ENCODE assay signal across 12 mouse cellular contexts in genomic region chr1:160025146-160025894, GRCm38 (mm10). TPM values are rescaled to one million over a fixed set of nuclear protein-coding genes. Genes with fewer than 3 reads are reported as not detected.
DNase-seq lines count a peak whose midpoint lies in the region; ATAC-seq and TF ChIP-seq lines count a peak whose summit lies in the region.
"Had no signal": no experiment of that assay in that cellular context is flagged by ENCODE, and none has a peak within 500 bp of the region (broad histone marks: within the 10 kb centered on the region; RNA-seq: fewer than 3 reads in every experiment).

No protein-coding gene starts in this region.

- peak; percentile 25 for DNase-seq in CH12.LX (ENCODE audit: extremely low read depth)
- DNase-seq in liver, result peak; percentile 85
- no peak for DNase-seq in adrenal gland, postnatal 25 days
- DNase-seq in urinary bladder, adult 18-20 months (ENCODE audit: low spot score in 2 of 2), result no peak
- no peak for DNase-seq in embryo, embryonic 11 days
- DNase-seq: gastrocnemius, postnatal 36 days; kidney, postnatal 36 days had no signal

- dilution Hi-C loops in CH12.LX (cut with MboI; ENCODE audit: extremely low pct_ligation_motif_present, extremely low pct_unique_long_range_greater_than_20kb, low sequenced_read_pairs), result no loop called here

- in situ Hi-C loops in CH12.LX (cut with MboI; ENCODE audit: low pct_ligation_motif_present, low pct_unique_long_range_greater_than_20kb, low sequenced_read_pairs), result no loop called here

- peak; percentile 76; the same call in 1 of the 2 replicates for ATAC-seq in intestine, embryonic 15.5 days
- no peak for ATAC-seq in intestine, postnatal 0 days
- ATAC-seq: forebrain, embryonic 13.5 days had no signal

- H3K27me3 ChIP-seq in intestine, embryonic 15.5 days (replicated peaks), result no peaks in the 10 kb centered on the region
- no peaks in the 10 kb centered on the region for H3K27me3 ChIP-seq in intestine, postnatal 0 days (replicated peaks; ENCODE audit: control insufficient read depth, insufficient read depth, low read length)
- H3K27me3 ChIP-seq in CH12.LX (replicated peaks), result no peaks in the 10 kb centered on the region
- no peaks in the 10 kb centered on the region for H3K27me3 ChIP-seq in small intestine, adult 2 months (ENCODE audit: control insufficient read depth, insufficient read depth, low read length)
- H3K27me3 ChIP-seq: forebrain, embryonic 13.5 days; hindbrain, embryonic 13.5 days had no signal

- H3K79me2 ChIP-seq in CH12.LX (replicated peaks; ENCODE audit: control insufficient read depth, extremely low read depth, insufficient read depth, poor library complexity, severe bottlenecking), result no peaks in the 10 kb centered on the region

- no peak for TF ChIP-seq EP300 in CH12.LX (IDR thresholded peaks at IDR 0.05; ENCODE audit: low read length)

- TF ChIP-seq POLR2A in CH12.LX (IDR thresholded peaks at IDR 0.05; ENCODE audit: low read depth, low read length), result peak; percentile 72
- no peak for TF ChIP-seq POLR2A in small intestine, adult 2 months (IDR thresholded peaks at IDR 0.05; ENCODE audit: low read depth, low read length)

- TF ChIP-seq RAD21 in CH12.LX (IDR thresholded peaks at IDR 0.05; ENCODE audit: low read depth, low read length), result no peak; the same call in 1 of the 2 replicates

- H3K27ac ChIP-seq in intestine, embryonic 15.5 days, result no peak overlapping the region
- no peak overlapping the region for H3K27ac ChIP-seq in intestine, postnatal 0 days (ENCODE audit: low read depth, low read length)
- no peak overlapping the region for H3K27ac ChIP-seq in CH12.LX (ENCODE audit: insufficient read depth, low read depth)
- H3K27ac ChIP-seq in small intestine, adult 2 months (ENCODE audit: insufficient read depth, low read depth, low read length), result peak overlapping the region; percentile 67
- H3K27ac ChIP-seq: forebrain, embryonic 13.5 days; hindbrain, embryonic 13.5 days had no signal

- H3K36me3 ChIP-seq in intestine, embryonic 15.5 days, result no peaks in the 10 kb centered on the region
- H3K36me3 ChIP-seq in intestine, postnatal 0 days (ENCODE audit: control insufficient read depth, insufficient read depth), result no peaks in the 10 kb centered on the region
- H3K36me3 ChIP-seq in CH12.LX (replicated peaks in 1 of 2; ENCODE audit: control insufficient read depth in 1 of 2, insufficient read depth in 1 of 2, low read length in 1 of 2), result no peaks in the 10 kb centered on the region
- H3K36me3 ChIP-seq in small intestine, adult 2 months (ENCODE audit: control insufficient read depth, insufficient read depth, low read length), result no peaks in the 10 kb centered on the region
- H3K36me3 ChIP-seq: hindbrain, embryonic 13.5 days had no signal

- H3K4me3 ChIP-seq in intestine, embryonic 15.5 days (replicated peaks), result no peak overlapping the region
- H3K4me3 ChIP-seq in intestine, postnatal 0 days (ENCODE audit: low read depth, low read length), result no peak overlapping the region
- peak overlapping the region in 2 of 3 experiments; percentile 24 to 39 for H3K4me3 ChIP-seq in CH12.LX (replicated peaks in 1 of 3; ENCODE audit: low read depth in 2 of 3, low read length in 2 of 3, poor library complexity in 1 of 3)
- no peak overlapping the region for H3K4me3 ChIP-seq in small intestine, adult 2 months (ENCODE audit: low read depth, low read length)
- H3K4me3 ChIP-seq: forebrain, embryonic 13.5 days; hindbrain, embryonic 13.5 days had no signal

- 71% methylated on average over 11 of the region's 11 CpGs for WGBS in intestine, embryonic 15.5 days
- 61% methylated on average over 11 of the region's 11 CpGs for WGBS in intestine, postnatal 0 days
- WGBS in small intestine, adult 2 months, result 48% methylated on average over 11 of the region's 11 CpGs

- H3K4me1 ChIP-seq in intestine, embryonic 15.5 days (replicated peaks), result no peaks in the 10 kb centered on the region
- H3K4me1 ChIP-seq in intestine, postnatal 0 days (replicated peaks; ENCODE audit: control insufficient read depth, insufficient read depth, low read length), result no peaks in the 10 kb centered on the region
- peaks cover 4 to 21% of the 10 kb centered on the region in 2 experiments; a peak in 3 of 4 replicates for H3K4me1 ChIP-seq in CH12.LX (ENCODE audit: control insufficient read depth in 1 of 2, insufficient read depth in 2 of 2)
- H3K4me1 ChIP-seq in small intestine, adult 2 months (ENCODE audit: control insufficient read depth, insufficient read depth, insufficient read length, low read length), result no peaks in the 10 kb centered on the region; the same call in 1 of the 2 replicates
- H3K4me1 ChIP-seq: forebrain, embryonic 13.5 days; hindbrain, embryonic 13.5 days had no signal

- no peak for TF ChIP-seq CTCF in intestine, postnatal 0 days (IDR thresholded peaks at IDR 0.05; ENCODE audit: low read depth)
- 0 out of 4 replicates have a peak, but pooled peaks of 1 of the 2 experiments have one; percentile 9 for TF ChIP-seq CTCF in CH12.LX (conservative IDR thresholded peaks at IDR 0.05 in 1 of 2, IDR thresholded peaks at IDR 0.05 in 1 of 2; ENCODE audit: low read depth in 2 of 2, low read length in 2 of 2)
- no peak for TF ChIP-seq CTCF in small intestine, adult 2 months (IDR thresholded peaks at IDR 0.05; ENCODE audit: extremely low read depth, insufficient read length, insufficient replicate concordance, low read depth, low read length)

- no peak overlapping the region for H3K4me2 ChIP-seq in intestine, embryonic 15.5 days (replicated peaks)
- no peak overlapping the region for H3K4me2 ChIP-seq in intestine, postnatal 0 days (replicated peaks; ENCODE audit: low read depth)
- peak overlapping the region; percentile 76 for H3K4me2 ChIP-seq in CH12.LX (ENCODE audit: insufficient read depth, low read depth, poor library complexity, severe bottlenecking)
- H3K4me2 ChIP-seq: forebrain, embryonic 13.5 days; hindbrain, embryonic 13.5 days had no signal

- H3K9me3 ChIP-seq in intestine, embryonic 15.5 days, result no peaks in the 10 kb centered on the region
- no peaks in the 10 kb centered on the region for H3K9me3 ChIP-seq in intestine, postnatal 0 days (ENCODE audit: control insufficient read depth)
- peaks cover 3% of the 10 kb centered on the region for H3K9me3 ChIP-seq in CH12.LX (replicated peaks; ENCODE audit: low read length)
- H3K9me3 ChIP-seq: forebrain, embryonic 13.5 days; hindbrain, embryonic 13.5 days had no signal

- no peak overlapping the region for H3K9ac ChIP-seq in intestine, embryonic 15.5 days
- no peak overlapping the region for H3K9ac ChIP-seq in intestine, postnatal 0 days (ENCODE audit: low read depth, low read length)
- H3K9ac ChIP-seq in CH12.LX (ENCODE audit: insufficient read depth, low read depth), result peak overlapping the region; percentile 61
- H3K9ac ChIP-seq: forebrain, embryonic 13.5 days; hindbrain, embryonic 13.5 days had no signal

TF ChIP-seq in CH12.LX, 34 proteins besides CTCF, POLR2A, EP300 and RAD21:
- TF ChIP-seq MXI1 (IDR thresholded peaks at IDR 0.05; ENCODE audit: low read depth, low read length) (peak; percentile 80), KAT2A (IDR thresholded peaks at IDR 0.05; ENCODE audit: insufficient replicate concordance, low read length) (0 out of 2 replicates have a peak, but pooled peaks have one; percentile 38), TCF12 (IDR thresholded peaks at IDR 0.05; ENCODE audit: low read depth, low read length) (peak; percentile 36; the same call in 1 of the 2 replicates), NRF1 (IDR thresholded peaks at IDR 0.05; ENCODE audit: low read depth, low read length) (peak; percentile 37; the same call in 1 of the 2 replicates), BHLHE40 (IDR thresholded peaks at IDR 0.05; ENCODE audit: low read depth, low read length) (peak; percentile 98), CHD1 (IDR thresholded peaks at IDR 0.05; ENCODE audit: low read depth, low read length) (peak; percentile 39; the same call in 1 of the 2 replicates), SIN3A (IDR thresholded peaks at IDR 0.05; ENCODE audit: low read length) (peak; percentile 75), USF1 (IDR thresholded peaks at IDR 0.05; ENCODE audit: low read depth, low read length) (peak; percentile 19; the same call in 1 of the 2 replicates), ETS1 (conservative IDR thresholded peaks at IDR 0.05; ENCODE audit: low read depth, low read length) (peak; percentile 35; the same call in 1 of the 2 replicates), ZNF384 (IDR thresholded peaks at IDR 0.05; ENCODE audit: low read depth, low read length) (no peak), RCOR1 (conservative IDR thresholded peaks at IDR 0.05; ENCODE audit: low read depth, low read length) (peak; percentile 57; the same call in 1 of the 2 replicates), NELFE (IDR thresholded peaks at IDR 0.05; ENCODE audit: low read depth, low read length) (peak; percentile 49; the same call in 1 of the 2 replicates), SMC3 (IDR thresholded peaks at IDR 0.05; ENCODE audit: low read depth, low read length) (peak; percentile 10; the same call in 1 of the 2 replicates), JUND (conservative IDR thresholded peaks at IDR 0.05; ENCODE audit: low read depth, low read length) (no peak), MAFK (IDR thresholded peaks at IDR 0.05; ENCODE audit: insufficient replicate concordance, low read length) (no peak), MYC (IDR thresholded peaks at IDR 0.05; ENCODE audit: low read depth, low read length) (peak; percentile 53), JUN (IDR thresholded peaks at IDR 0.05; ENCODE audit: insufficient read depth, low read depth, low read length) (no peak)

RNA-seq across cellular contexts. Expression of gene 4930523C07Rik, which starts 18.9 kb away (rescaled TPM):
- 9.6 and 10.5 TPM in 2 replicates for polyA plus RNA-seq in intestine, embryonic 15.5 days (2015; fragmentation: Nextera tagmentation; extraction: Ambion mirVana)
- polyA plus RNA-seq in intestine, postnatal 0 days (2015; fragmentation: Nextera tagmentation; extraction: Ambion mirVana), result 9.6 and 13.4 TPM in 2 replicates
- total RNA-seq in CH12.LX (2012; rRNA removed) (13.1 and 16.6 TPM in 2 replicates), CH12.LX (2014; rRNA removed) (15.3 and 18.0 TPM in 2 replicates)
- 24.4 and 28.2 TPM in 2 replicates for polyA plus RNA-seq in CH12.LX (2012; ENCODE audit: insufficient read length, low read depth)
- 2.1 and 2.4 TPM in 2 replicates for polyA plus RNA-seq in small intestine, adult 2 months (2012; rRNA removed)
- 6.7 and 8.7 TPM in 2 replicates for total RNA-seq in adrenal gland, postnatal 25 days (2021)

Comparison
In these comparisons a context has a peak if more than half of its experiments do, and no peak if none do; other contexts are left out.
1. H3K4me3 ChIP-seq: peak in CH12.LX (2 of 3); none in intestine, embryonic 15.5 days (single experiment), intestine, postnatal 0 days (single experiment) and small intestine, adult 2 months (single experiment).
2. DNase-seq: peak in CH12.LX (single experiment) and liver (single experiment); none in adrenal gland, postnatal 25 days (single experiment), urinary bladder, adult 18-20 months (0 of 2) and embryo, embryonic 11 days (single experiment).